Mouse (Mus musculus) heart, postnatal 0 days (tissue): ENCODE data around the gene Oas1c. TPM values are rescaled to one million over a fixed set of nuclear protein-coding genes. Genes with fewer than 3 reads are reported as not detected.

Experiments used
- ATAC-seq: fragments of 200-750 bp; cut with Nextera tagmentation; 2 replicates; pipeline ENCODE4 v1.8.0; 2017; ENCODE audit warnings: low read depth, moderate number of reproducible peaks, moderate library complexity; ENCODE audit not compliant: insufficient read depth
- DNase-seq: peaks from one replicate; pipeline ENCODE4 v3.0.0-alpha.2; 2016; ENCODE audit warnings: low spot score
- H3K27ac ChIP-seq: fragments of 300-500 bp; sonication (generic); 2 replicates; pipeline ENCODE4 v1.5.1; 2014; ENCODE audit warnings: low read depth, mild to moderate bottlenecking
- H3K27me3 ChIP-seq: fragments of 300-500 bp; sonication (generic); 2 replicates; pipeline ENCODE4 v1.6.1; 2014; ENCODE audit warnings: low read length, mixed read lengths; ENCODE audit not compliant: control insufficient read depth, insufficient read depth
- H3K36me3 ChIP-seq: fragments of 300-500 bp; sonication (generic); replicated peaks from 2 replicates; pipeline ENCODE4 v1.6.1; 2014; ENCODE audit warnings: low read length, mixed read lengths; ENCODE audit not compliant: control insufficient read depth, insufficient read depth
- H3K4me1 ChIP-seq: fragments of 300-500 bp; sonication (generic); 2 replicates; pipeline ENCODE4 v1.6.1; 2014; ENCODE audit warnings: antibody characterized with exemption; ENCODE audit not compliant: control insufficient read depth, insufficient read depth
- H3K4me2 ChIP-seq: fragments of 300-500 bp; sonication (generic); 2 replicates; pipeline ENCODE4 v1.6.1; 2014; ENCODE audit warnings: low read depth, mild to moderate bottlenecking, low read length, moderate library complexity
- H3K4me3 ChIP-seq: fragments of 300-500 bp; sonication (generic); 2 replicates; pipeline ENCODE4 v1.5.1; 2014; ENCODE audit warnings: low read depth, low read length
- H3K9ac ChIP-seq: fragments of 300-500 bp; sonication (generic); replicated peaks from 2 replicates; pipeline ENCODE4 v1.6.1; 2014; ENCODE audit warnings: low read depth, low read length, mixed read lengths
- H3K9me3 ChIP-seq: fragments of 300-500 bp; sonication (generic); replicated peaks from 2 replicates; pipeline ENCODE4 v1.6.1; 2016; ENCODE audit warnings: low read length; ENCODE audit not compliant: control insufficient read depth
- CTCF ChIP-seq: IDR thresholded peaks from 2 replicates; pipeline ENCODE4 v1.5.1; 2016; ENCODE audit warnings: antibody characterized with exemption, control low read depth, low read depth
- EP300 ChIP-seq: IDR thresholded peaks from 2 replicates; pipeline ENCODE4 v1.6.1; 2016; ENCODE audit warnings: antibody characterized with exemption, low read depth
- WGBS: fragments of 180-500 bp; shearing (Covaris S2); extraction: QIAGEN DNeasy Blood & Tissue Kit; methylation state at CpG from one replicate; pipeline ENCODE4 v1.1.7; 2014; 5-methylcytosine and 5-hydroxymethylcytosine counted together
- polyA plus RNA-seq: library from polyadenylated mRNA; unstranded; fragments of >200 nt; fragmentation: Nextera tagmentation; extraction: Ambion mirVana; gene quantifications from 2 replicates; pipeline ENCODE4 v1.2.1, GENCODE M21; 2015
- total RNA-seq: library from RNA; depleted of rRNA; stranded (reverse); fragments of >200 nt; gene quantifications from 2 replicates; pipeline ENCODE4 v1.2.3, GENCODE M21; 2014; ENCODE audit warnings: low replicate concordance

The Oas1c gene
- total and polyA plus RNA-seq, 2 experiments from 2014 or later: 0.34 to 0.83 TPM

GRCm38 (mm10) chr5:120844713-120845112 is 32.4 kb upstream of the Oas1c start:
- Histone ChIP-seq H3K27ac (0 out of 2 replicates have a peak overlapping the region, but pooled peaks have one; percentile 38), H3K36me3 (no peaks in the 10 kb centered on the region), H3K9ac (no peak overlapping the region), H3K4me2 (no peak overlapping the region), H3K27me3 (0 out of 2 replicates have a peak, but pooled peaks cover 5% of the 10 kb centered on the region), H3K4me3 (no peak overlapping the region), H3K9me3 (no peaks in the 10 kb centered on the region), H3K4me1 (no peaks in the 10 kb centered on the region)
- DNase-seq (peak; percentile 47), ATAC-seq (peak; percentile 51; the same call in 1 of the 2 replicates)
- no peak for TF ChIP-seq EP300
- TF ChIP-seq CTCF: no peak
- WGBS: 59% methylated on average over 3 of the region's 3 CpGs

- ATAC-seq (no peak), DNase-seq (peak; percentile 23)
- H3K4me2 ChIP-seq: no peak overlapping the region
- no peak overlapping the region for H3K9ac ChIP-seq
- TF ChIP-seq CTCF (peak; percentile 58), EP300 (no peak)
- H3K4me3 ChIP-seq: no peak overlapping the region
- H3K9me3 ChIP-seq: no peaks in the 10 kb centered on the region
- no peak overlapping the region for H3K27ac ChIP-seq
- H3K36me3 ChIP-seq: no peaks in the 10 kb centered on the region
- 7% methylated on average over 8 of the region's 8 CpGs for WGBS
- H3K27me3 ChIP-seq: peaks cover 8% of the 10 kb centered on the region; the same call in 1 of the 2 replicates
- no peaks in the 10 kb centered on the region for H3K4me1 ChIP-seq
Observed at GRCm38 (mm10) chr5:120836731-120837585, 24.6 kb upstream of the Oas1c start.

GRCm38 (mm10) chr5:120833335-120834280 is 21.3 kb upstream of the Oas1c start:
- no peaks in the 10 kb centered on the region for H3K9me3 ChIP-seq
- no peak overlapping the region for H3K4me3 ChIP-seq
- H3K36me3 ChIP-seq: no peaks in the 10 kb centered on the region
- no peaks in the 10 kb centered on the region for H3K4me1 ChIP-seq
- ATAC-seq (no peak), DNase-seq (no peak)
- H3K27me3 ChIP-seq: peaks cover 8% of the 10 kb centered on the region; the same call in 1 of the 2 replicates
- no peak overlapping the region for H3K9ac ChIP-seq
- H3K27ac ChIP-seq: no peak overlapping the region
- no peak overlapping the region for H3K4me2 ChIP-seq
- TF ChIP-seq CTCF (no peak), EP300 (no peak)
- WGBS: 17% methylated on average over 17 of the region's 17 CpGs

GRCm38 (mm10) chr5:120831031-120831430 is 18.7 kb upstream of the Oas1c start:
- Histone ChIP-seq H3K4me3 (no peak overlapping the region), H3K27me3 (peaks cover 8% of the 10 kb centered on the region; the same call in 1 of the 2 replicates)

GRCm38 (mm10) chr5:120818999-120819398 is 6.7 kb upstream of the Oas1c start:
- TF ChIP-seq CTCF: no peak
- TF ChIP-seq EP300: no peak
- Histone ChIP-seq H3K27me3 (no peaks in the 10 kb centered on the region), H3K27ac (no peak overlapping the region), H3K4me1 (no peaks in the 10 kb centered on the region), H3K4me2 (no peak overlapping the region), H3K4me3 (no peak overlapping the region), H3K36me3 (peaks cover 5% of the 10 kb centered on the region), H3K9ac (no peak overlapping the region), H3K9me3 (peaks cover 12% of the 10 kb centered on the region; the same call in 1 of the 2 replicates)
- DNase-seq (no peak), ATAC-seq (no peak)

More at GRCm38 (mm10) chr5:120831031-120831430, 18.7 kb upstream of the Oas1c start:
- TF ChIP-seq CTCF: no peak
- no peak for TF ChIP-seq EP300
- DNase-seq: no peak
- H3K4me1 ChIP-seq: no peaks in the 10 kb centered on the region
- H3K27ac ChIP-seq: no peak overlapping the region
- no peak for ATAC-seq
- WGBS: 72% methylated on average over 4 of the region's 4 CpGs
- H3K36me3 ChIP-seq: no peaks in the 10 kb centered on the region
- H3K9ac ChIP-seq: no peak overlapping the region
- H3K4me2 ChIP-seq: no peak overlapping the region
- no peaks in the 10 kb centered on the region for H3K9me3 ChIP-seq
